Mouse (Mus musculus): Measurements from ENCODE around the gene Tep1.

- no peak for TF ChIP-seq CTCF (conservative IDR thresholded peaks at IDR 0.05; ENCODE audit: low read length)
- TF ChIP-seq NANOG (IDR thresholded peaks at IDR 0.05; ENCODE audit: borderline replicate concordance, low read length): no peak
- no peak for TF ChIP-seq POU5F1 (IDR thresholded peaks at IDR 0.05; ENCODE audit: borderline replicate concordance, low read length)
Observed at GRCm38 (mm10) chr14:50862641-50863040, 7.7 kb downstream of the Tep1 start.

Measured in E14TG2a.4 (cell line).